8 mouse cellular contexts compared by ENCODE assay signal in the genomic region with DNA sequence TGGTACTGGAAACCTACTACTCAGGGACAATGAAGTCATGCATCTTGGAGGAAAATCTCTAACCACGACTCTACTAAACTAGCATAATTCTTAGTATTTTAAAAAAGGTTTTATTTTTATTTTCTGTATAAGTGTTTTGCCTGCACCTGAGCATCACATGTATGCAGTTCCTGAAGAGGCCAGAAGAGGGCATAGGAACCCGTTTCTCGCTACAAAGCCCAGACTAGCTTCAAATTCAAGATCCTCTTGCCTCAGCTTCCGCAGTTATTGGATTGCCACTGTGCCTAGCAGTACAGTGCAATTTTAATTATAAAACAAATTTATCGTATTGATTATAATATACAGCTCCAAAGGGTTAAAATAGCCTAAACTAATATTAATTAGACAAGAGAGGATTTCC. TPM values are rescaled to one million over a fixed set of nuclear protein-coding genes. Genes with fewer than 3 reads are reported as not detected.
A peak's percentile ranks its signal among the peaks of the same experiment; 100 is the strongest.
DNase-seq lines count a peak whose midpoint lies in the region; ATAC-seq and TF ChIP-seq lines count a peak whose summit lies in the region.

No protein-coding gene starts in this region.

- 12% methylated on average over 5 of the region's 5 CpGs for WGBS in liver, embryonic 13.5 days (ENCODE audit: insufficient replicate concordance)

- no peak overlapping the region for H3K9ac ChIP-seq in CH12.LX (ENCODE audit: insufficient read depth, low read depth)
- no peak overlapping the region for H3K9ac ChIP-seq in liver, embryonic 13.5 days

- peak; percentile 68 for TF ChIP-seq RAD21 in CH12.LX (IDR thresholded peaks at IDR 0.05; ENCODE audit: low read depth, low read length)

- H3K4me2 ChIP-seq in CH12.LX (ENCODE audit: insufficient read depth, low read depth, poor library complexity, severe bottlenecking), result no peak overlapping the region
- no peak overlapping the region for H3K4me2 ChIP-seq in liver, embryonic 13.5 days

- no peaks in the 10 kb centered on the region; a peak in 1 of 4 replicates for H3K4me1 ChIP-seq in CH12.LX (ENCODE audit: control insufficient read depth in 1 of 2, insufficient read depth in 2 of 2)
- peaks cover 41% of the 10 kb centered on the region for H3K4me1 ChIP-seq in liver, embryonic 13.5 days (replicated peaks)

- dilution Hi-C loops in CH12.LX (cut with MboI; ENCODE audit: extremely low pct_ligation_motif_present, extremely low pct_unique_long_range_greater_than_20kb, low sequenced_read_pairs), result no loop called here

- H3K9me3 ChIP-seq in CH12.LX (replicated peaks; ENCODE audit: low read length), result no peaks in the 10 kb centered on the region
- no peaks in the 10 kb centered on the region for H3K9me3 ChIP-seq in liver, embryonic 13.5 days (replicated peaks)

- H3K27ac ChIP-seq in CH12.LX (ENCODE audit: insufficient read depth, low read depth), result no peak overlapping the region
- H3K27ac ChIP-seq in liver, embryonic 13.5 days, result peak overlapping the region; percentile 64

- TF ChIP-seq CTCF in CH12.LX (conservative IDR thresholded peaks at IDR 0.05 in 1 of 2, IDR thresholded peaks at IDR 0.05 in 1 of 2; ENCODE audit: low read depth in 2 of 2, low read length in 2 of 2), result peak; percentile 73 to 80

- H3K4me3 ChIP-seq in CH12.LX (replicated peaks in 1 of 3; ENCODE audit: low read depth in 2 of 3, low read length in 2 of 3, poor library complexity in 1 of 3), result no peak overlapping the region
- H3K4me3 ChIP-seq in liver, embryonic 13.5 days (replicated peaks), result no peak overlapping the region

- TF ChIP-seq EP300 in CH12.LX (IDR thresholded peaks at IDR 0.05; ENCODE audit: low read length), result no peak

- DNase-seq in kidney, adult 18-20 months, result peak; percentile 18
- DNase-seq in kidney, adult 11 months, result no peak
- DNase-seq in CH12.LX (ENCODE audit: extremely low read depth) (peak; percentile 61), ZHBTc4 (ENCODE audit: low read depth, low spot score) (peak; percentile 66)
- DNase-seq in liver, embryonic 13.5 days, result peak; percentile 41
- DNase-seq in spleen, postnatal 10 days (ENCODE audit: low spot score in 2 of 2), result peak; percentile 29 to 65
- no peak for DNase-seq in urinary bladder, postnatal 4 days (ENCODE audit: low spot score in 2 of 2)

- in situ Hi-C loops in CH12.LX (cut with MboI; ENCODE audit: low pct_ligation_motif_present, low pct_unique_long_range_greater_than_20kb, low sequenced_read_pairs), result no loop called here

- no peak for TF ChIP-seq POLR2A in CH12.LX (IDR thresholded peaks at IDR 0.05; ENCODE audit: low read depth, low read length)

- H3K27me3 ChIP-seq in CH12.LX (replicated peaks), result no peaks in the 10 kb centered on the region
- no peaks in the 10 kb centered on the region for H3K27me3 ChIP-seq in liver, embryonic 13.5 days

- peaks cover 0 to 4% of the 10 kb centered on the region in 2 experiments for H3K36me3 ChIP-seq in CH12.LX (replicated peaks in 1 of 2; ENCODE audit: control insufficient read depth in 1 of 2, insufficient read depth in 1 of 2, low read length in 1 of 2)
- no peaks in the 10 kb centered on the region for H3K36me3 ChIP-seq in liver, embryonic 13.5 days

- H3K79me2 ChIP-seq in CH12.LX (replicated peaks; ENCODE audit: control insufficient read depth, extremely low read depth, insufficient read depth, poor library complexity, severe bottlenecking), result no peaks in the 10 kb centered on the region

- peak; percentile 84 for ATAC-seq in erythroid progenitor cell, adult 5-6 weeks (replicated peaks; ENCODE audit: low FRiP score, poor library complexity, severe bottlenecking)
- 0 out of 2 replicates have a peak, but pooled peaks have one; percentile 41 for ATAC-seq in liver, embryonic 13.5 days (ENCODE audit: low read depth)

TF ChIP-seq in CH12.LX, 34 proteins besides CTCF, POLR2A, EP300 and RAD21:
- TF ChIP-seq MAZ (IDR thresholded peaks at IDR 0.05; ENCODE audit: low read depth, low read length), result no peak
- TF ChIP-seq GABPA (IDR thresholded peaks at IDR 0.05; ENCODE audit: insufficient replicate concordance, low read depth, low read length), result no peak
- no peak for TF ChIP-seq USF1 (IDR thresholded peaks at IDR 0.05; ENCODE audit: low read depth, low read length)
- TF ChIP-seq SIN3A (IDR thresholded peaks at IDR 0.05; ENCODE audit: low read length), result no peak
- TF ChIP-seq NRF1 (IDR thresholded peaks at IDR 0.05; ENCODE audit: low read depth, low read length), result no peak
- TF ChIP-seq SMC3 (IDR thresholded peaks at IDR 0.05; ENCODE audit: low read depth, low read length), result peak; percentile 74
- no peak for TF ChIP-seq NELFE (IDR thresholded peaks at IDR 0.05; ENCODE audit: low read depth, low read length)
- TF ChIP-seq CHD2 (IDR thresholded peaks at IDR 0.05; ENCODE audit: low read length), result no peak
- 0 out of 2 replicates have a peak, but pooled peaks have one; percentile 13 for TF ChIP-seq MAFK (IDR thresholded peaks at IDR 0.05; ENCODE audit: insufficient replicate concordance, low read length)
- TF ChIP-seq MAX (IDR thresholded peaks at IDR 0.05; ENCODE audit: low read length), result no peak
- TF ChIP-seq ZKSCAN1 (IDR thresholded peaks at IDR 0.05; ENCODE audit: borderline replicate concordance, low read depth, low read length), result no peak
- TF ChIP-seq MXI1 (IDR thresholded peaks at IDR 0.05; ENCODE audit: low read depth, low read length), result no peak
- TF ChIP-seq ZMIZ1 (IDR thresholded peaks at IDR 0.05; ENCODE audit: low read depth, low read length), result no peak
- TF ChIP-seq USF2 (conservative IDR thresholded peaks at IDR 0.05; ENCODE audit: low read depth, low read length), result no peak
- no peak for TF ChIP-seq ELF1 (IDR thresholded peaks at IDR 0.05; ENCODE audit: low read depth, low read length)
- TF ChIP-seq HCFC1 (IDR thresholded peaks at IDR 0.05; ENCODE audit: low read depth, low read length), result no peak
- TF ChIP-seq PAX5 (IDR thresholded peaks at IDR 0.05; ENCODE audit: low read length), result no peak
- no peak for TF ChIP-seq CHD1 (IDR thresholded peaks at IDR 0.05; ENCODE audit: low read depth, low read length)
- TF ChIP-seq ZC3H11A (IDR thresholded peaks at IDR 0.05; ENCODE audit: low read depth, low read length), result peak; percentile 38
- TF ChIP-seq IRF4 (IDR thresholded peaks at IDR 0.05; ENCODE audit: low read depth, low read length), result no peak
- no peak for TF ChIP-seq ZNF384 (IDR thresholded peaks at IDR 0.05; ENCODE audit: low read depth, low read length)
- peak; percentile 41; the same call in 1 of the 2 replicates for TF ChIP-seq BHLHE40 (IDR thresholded peaks at IDR 0.05; ENCODE audit: low read depth, low read length)

RNA-seq across cellular contexts. Expression of a gene that starts 31.0 kb away (rescaled TPM):
- 7.8 and 9.6 TPM in 2 replicates for total RNA-seq in CH12.LX (2012; rRNA removed)
- total RNA-seq in CH12.LX (2014; rRNA removed), result 12.5 and 14.0 TPM in 2 replicates
- polyA plus RNA-seq in CH12.LX (2012; ENCODE audit: insufficient read length, low read depth), result 12.5 and 13.5 TPM in 2 replicates
- total RNA-seq in erythroid progenitor cell, adult 5-6 weeks (2015; ENCODE audit: low replicate concordance), result 202 and 224 TPM in 2 replicates
- total RNA-seq in erythroid progenitor cell, adult 5-6 weeks (2017; ENCODE audit: low replicate concordance), result 300 and 358 TPM in 2 replicates
- 20.7 and 25.4 TPM in 2 replicates for polyA plus RNA-seq in liver, embryonic 13.5 days (2015; fragmentation: Nextera tagmentation; extraction: Ambion mirVana)

RNA-seq across cellular contexts. Expression of a gene that starts 31.6 kb away (rescaled TPM):
- total RNA-seq in CH12.LX (2012; rRNA removed) (0.55 and 0.64 TPM in 2 replicates), CH12.LX (2014; rRNA removed) (0.31 and 0.51 TPM in 2 replicates)
- 0.52 and 0.74 TPM in 2 replicates for polyA plus RNA-seq in CH12.LX (2012; ENCODE audit: insufficient read length, low read depth)
- total RNA-seq in erythroid progenitor cell, adult 5-6 weeks (2015; ENCODE audit: low replicate concordance), result 6.1 and 12.6 TPM in 2 replicates
- total RNA-seq in erythroid progenitor cell, adult 5-6 weeks (2017; ENCODE audit: low replicate concordance), result 11.7 and 25.8 TPM in 2 replicates
- 1.4 and 1.5 TPM in 2 replicates for polyA plus RNA-seq in liver, embryonic 13.5 days (2015; fragmentation: Nextera tagmentation; extraction: Ambion mirVana)

Comparison
In these comparisons a context has a peak if more than half of its experiments do, and no peak if none do; other contexts are left out.
1. DNase-seq: peak in kidney, adult 18-20 months (single experiment), CH12.LX (single experiment), ZHBTc4 (single experiment), liver, embryonic 13.5 days (single experiment) and spleen, postnatal 10 days (2 of 2); none in kidney, adult 11 months (single experiment) and urinary bladder, postnatal 4 days (0 of 2).
2. RNA of a gene that starts 31.0 kb away (total RNA-seq): 202 to 358 TPM in erythroid progenitor cell, adult 5-6 weeks; 7.8 to 14.0 TPM in CH12.LX; every median in the first group is over 10 times any median in the second.
3. RNA of a gene that starts 31.6 kb away (total RNA-seq): 6.1 to 25.8 TPM in erythroid progenitor cell, adult 5-6 weeks; 0.31 to 0.64 TPM in CH12.LX; every median in the first group is over 4 times any median in the second.